Mouse (Mus musculus) hindbrain, embryonic 16.5 days (tissue): Measurements from ENCODE around the gene Vamp2. TPM values are rescaled to one million over a fixed set of nuclear protein-coding genes. Genes with fewer than 3 reads are reported as not detected.

Experiments
- ATAC-seq: fragments of 200-750 bp; cut with Nextera tagmentation; 2 replicates; pipeline ENCODE4 v1.8.0; 2017; ENCODE audit warnings: moderate TSS enrichment, moderate library complexity
- H3K27ac ChIP-seq: fragments of 300-500 bp; sonication (generic); 2 replicates; pipeline ENCODE4 v1.5.1; 2014; ENCODE audit warnings: low read depth, mild to moderate bottlenecking, control low read depth, low read length, moderate library complexity
- H3K27me3 ChIP-seq: fragments of 300-500 bp; sonication (generic); replicated peaks from 2 replicates; pipeline ENCODE4 v1.6.1; 2014; ENCODE audit warnings: low read length; ENCODE audit not compliant: control insufficient read depth, insufficient read depth
- H3K36me3 ChIP-seq: fragments of 300-500 bp; sonication (generic); 2 replicates; pipeline ENCODE4 v1.6.1; 2014; ENCODE audit warnings: mild to moderate bottlenecking, low read length, moderate library complexity, mixed read lengths; ENCODE audit not compliant: control insufficient read depth, insufficient read depth
- H3K4me1 ChIP-seq: fragments of 300-500 bp; sonication (generic); 2 replicates; pipeline ENCODE4 v1.6.1; 2014; ENCODE audit warnings: low read depth, low read length; ENCODE audit not compliant: control insufficient read depth, insufficient read depth
- H3K4me2 ChIP-seq: fragments of 300-500 bp; sonication (generic); 2 replicates; pipeline ENCODE4 v1.6.1; 2014; ENCODE audit warnings: mild to moderate bottlenecking, low read length, control low read depth, moderate library complexity
- H3K4me3 ChIP-seq: fragments of 300-500 bp; sonication (generic); 2 replicates; pipeline ENCODE4 v1.5.1; 2014; ENCODE audit warnings: mild to moderate bottlenecking, low read length, control low read depth, moderate library complexity
- H3K9ac ChIP-seq: fragments of 300-500 bp; sonication (generic); 2 replicates; pipeline ENCODE4 v1.6.1; 2014; ENCODE audit warnings: low read depth, mild to moderate bottlenecking, control low read depth, low read length, moderate library complexity
- H3K9me3 ChIP-seq: fragments of 300-500 bp; sonication (generic); 2 replicates; pipeline ENCODE4 v1.6.1; 2014; ENCODE audit warnings: mild to moderate bottlenecking, low read length, moderate library complexity; ENCODE audit not compliant: control insufficient read depth
- WGBS: fragments of 180-500 bp; shearing (Covaris S2); extraction: QIAGEN DNeasy Blood & Tissue Kit; methylation state at CpG from one replicate; pipeline ENCODE4 v1.1.7; 2014; 5-methylcytosine and 5-hydroxymethylcytosine counted together
- polyA plus RNA-seq: library from polyadenylated mRNA; unstranded; fragments of >200 nt; fragmentation: Nextera tagmentation; extraction: Ambion mirVana; gene quantifications from 2 replicates; pipeline ENCODE4 v1.2.1, GENCODE M21; 2015

Vamp2 gene
- polyA plus RNA-seq, 1 experiment from 2014 or later: 402 TPM

DNA sequence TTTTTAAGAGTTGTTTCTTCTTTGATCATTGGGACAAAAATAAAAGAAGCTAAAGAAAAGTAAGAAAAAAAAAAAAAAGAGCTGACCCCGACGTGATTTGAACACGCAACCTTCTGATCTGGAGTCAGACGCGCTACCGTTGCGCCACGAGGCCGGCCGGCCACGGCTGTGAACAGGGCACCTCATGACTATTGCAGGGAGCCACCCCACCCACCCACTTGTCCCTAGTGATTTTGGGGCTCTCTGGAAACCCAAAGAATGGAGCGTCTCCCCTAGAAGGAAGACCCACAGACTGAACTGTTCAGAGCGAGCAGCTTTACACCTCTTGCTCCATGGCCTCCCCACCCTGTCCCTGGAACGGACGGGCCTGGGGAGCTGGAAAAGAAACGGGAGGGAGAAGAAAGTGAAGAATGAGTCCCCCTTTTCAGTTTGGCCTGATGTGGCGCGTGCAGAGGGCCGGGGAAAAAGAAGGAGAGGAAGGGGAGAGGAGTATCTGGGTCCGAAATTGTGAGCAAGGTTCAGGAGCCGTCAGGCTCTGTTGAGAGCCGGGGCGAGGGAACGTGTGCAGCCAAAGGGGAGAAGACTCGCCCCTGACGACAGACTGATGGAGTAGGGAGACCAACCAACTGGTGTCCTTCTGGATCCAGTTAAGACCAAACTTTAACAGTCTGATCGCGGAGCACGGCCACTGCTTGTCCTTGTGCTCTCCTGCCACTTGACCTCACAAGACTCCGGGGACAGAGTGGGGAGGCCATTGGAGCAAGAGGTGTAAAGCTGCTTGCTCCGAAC, 24.7 kb upstream of the Vamp2 start:
- WGBS: under 1% methylated on average over 31 of the region's 31 CpGs
- Histone ChIP-seq H3K4me1 (peaks cover 30% of the 10 kb centered on the region), H3K4me3 (peak overlapping the region; percentile 76), H3K9me3 (no peaks in the 10 kb centered on the region), H3K36me3 (no peaks in the 10 kb centered on the region), H3K9ac (peak overlapping the region; percentile 70), H3K4me2 (peak overlapping the region; percentile 74), H3K27me3 (no peaks in the 10 kb centered on the region), H3K27ac (peak overlapping the region; percentile 73)
- ATAC-seq: peak; percentile 11; the same call in 1 of the 2 replicates

DNA sequence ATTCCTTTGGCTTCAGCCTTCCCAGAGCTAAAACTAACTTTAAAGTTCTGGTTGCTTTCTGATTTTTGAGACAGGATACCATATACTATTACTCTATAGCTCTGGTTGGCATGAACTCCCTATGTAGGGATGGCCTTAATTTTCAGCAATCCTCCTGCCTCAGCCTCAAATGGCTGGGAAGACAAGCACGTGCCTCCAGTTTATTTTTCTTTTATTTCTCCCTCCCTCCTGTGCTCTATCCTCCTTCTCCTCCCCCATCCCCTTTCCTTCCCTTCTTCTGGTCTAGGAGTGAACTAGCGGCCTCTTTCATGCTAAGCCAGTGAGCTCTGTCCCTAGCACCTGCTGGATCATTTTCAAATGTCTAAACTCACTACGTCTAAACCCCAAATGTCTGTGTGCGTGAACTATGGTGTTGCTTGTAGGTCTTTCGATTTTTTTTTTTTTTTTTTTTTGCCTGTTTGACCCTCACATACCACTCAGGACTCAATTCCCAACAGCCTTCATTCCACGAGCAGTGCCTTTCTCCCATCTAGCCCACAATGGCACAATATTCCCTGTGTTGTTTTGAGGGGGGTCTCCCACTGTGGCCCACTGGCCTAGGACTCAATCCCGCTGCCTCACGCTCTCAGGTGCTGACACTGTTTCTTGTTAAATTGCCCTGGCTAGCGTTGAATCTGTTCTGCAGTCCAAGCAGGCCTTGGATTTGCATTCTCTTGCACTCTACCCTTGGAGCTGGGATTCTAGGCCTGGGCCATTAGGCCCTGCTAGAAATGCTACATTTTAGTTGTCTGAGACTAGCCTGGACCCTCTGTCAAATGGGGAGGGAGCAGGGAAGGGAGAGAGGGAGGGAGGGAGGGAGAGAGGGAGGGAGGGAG, 23.8 kb upstream of the Vamp2 start:
- Histone ChIP-seq H3K36me3 (no peaks in the 10 kb centered on the region), H3K4me1 (peaks cover 30% of the 10 kb centered on the region), H3K9ac (peak overlapping the region; percentile 70), H3K27ac (no peak overlapping the region; the same call in 1 of the 2 replicates), H3K4me2 (peak overlapping the region; percentile 74), H3K27me3 (no peaks in the 10 kb centered on the region), H3K9me3 (no peaks in the 10 kb centered on the region), H3K4me3 (peak overlapping the region; percentile 76)
- 50% methylated on average over 9 of the region's 9 CpGs for WGBS
- ATAC-seq: no peak

DNA sequence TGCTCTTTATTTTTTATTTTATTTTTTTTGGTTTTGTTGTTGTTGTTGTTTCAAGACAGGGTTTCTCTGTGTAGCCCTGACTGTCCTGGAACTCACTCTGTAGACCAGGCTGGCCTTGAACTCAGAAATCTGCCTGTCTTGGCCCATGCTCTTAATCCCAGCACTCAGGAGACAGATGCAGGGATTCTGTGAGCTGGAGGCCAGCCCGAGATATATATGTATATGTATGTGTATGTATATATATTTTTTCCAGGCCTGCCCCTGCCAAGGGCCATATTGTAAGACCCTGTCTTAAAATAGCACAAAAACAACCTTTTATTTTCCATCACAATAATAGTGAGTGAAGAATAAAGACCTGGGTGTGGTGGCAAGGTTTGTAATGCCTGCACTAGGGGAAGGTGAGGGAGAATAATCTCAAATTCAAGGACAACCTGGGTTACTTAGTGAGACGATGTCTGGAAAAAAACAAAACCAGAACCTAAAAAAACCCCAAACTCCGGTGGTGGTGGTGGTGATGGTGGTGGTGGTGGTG, 22.8 kb upstream of the Vamp2 start:
- Histone ChIP-seq H3K4me1 (peaks cover 34% of the 10 kb centered on the region), H3K9ac (no peak overlapping the region; the same call in 1 of the 2 replicates), H3K36me3 (no peaks in the 10 kb centered on the region), H3K9me3 (no peaks in the 10 kb centered on the region), H3K27ac (no peak overlapping the region), H3K27me3 (no peaks in the 10 kb centered on the region), H3K4me3 (no peak overlapping the region; the same call in 1 of the 2 replicates), H3K4me2 (peak overlapping the region; percentile 90)
- no peak for ATAC-seq
- 62% methylated on average over 3 of the region's 3 CpGs for WGBS

DNA sequence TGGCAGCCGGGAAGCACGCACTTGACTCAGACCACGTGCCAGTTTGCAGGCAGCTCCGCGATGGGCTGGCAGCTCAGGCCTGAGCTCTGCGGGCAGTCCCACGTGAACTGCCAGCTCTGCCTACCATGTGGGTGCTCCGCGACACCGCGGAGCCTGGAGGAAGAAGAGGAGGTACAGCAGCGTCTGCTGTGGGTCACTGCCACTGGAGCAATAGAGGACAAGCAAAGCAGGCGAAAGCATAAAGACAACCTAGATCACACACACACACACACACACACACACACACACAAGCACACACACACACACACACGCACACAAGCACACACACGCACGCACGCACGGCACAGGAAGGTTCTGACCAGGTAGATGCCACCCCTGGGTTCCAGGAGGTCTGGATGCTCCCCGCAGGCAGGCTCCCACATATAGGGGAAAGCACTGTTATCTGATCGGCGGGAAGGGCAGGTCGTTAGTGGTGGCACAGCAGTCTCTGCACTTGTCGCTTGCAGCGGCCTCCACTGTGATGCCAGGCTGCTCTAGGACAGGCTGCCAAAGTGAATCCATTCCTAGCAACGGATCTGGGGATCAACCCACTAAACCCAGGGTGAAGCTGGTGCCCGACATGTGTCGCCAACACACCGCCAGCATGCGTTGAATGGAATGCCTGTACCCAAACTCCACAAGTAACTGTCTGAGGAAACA, 22.0 kb upstream of the Vamp2 start:
- ATAC-seq: no peak
- Histone ChIP-seq H3K36me3 (no peaks in the 10 kb centered on the region), H3K9me3 (no peaks in the 10 kb centered on the region), H3K4me3 (peak overlapping the region; percentile 45), H3K27me3 (no peaks in the 10 kb centered on the region), H3K4me1 (peaks cover 29% of the 10 kb centered on the region), H3K4me2 (peak overlapping the region; percentile 90), H3K27ac (peak overlapping the region; percentile 56; the same call in 1 of the 2 replicates), H3K9ac (peak overlapping the region; percentile 63)
- under 1% methylated on average over 25 of the region's 29 CpGs for WGBS

DNA sequence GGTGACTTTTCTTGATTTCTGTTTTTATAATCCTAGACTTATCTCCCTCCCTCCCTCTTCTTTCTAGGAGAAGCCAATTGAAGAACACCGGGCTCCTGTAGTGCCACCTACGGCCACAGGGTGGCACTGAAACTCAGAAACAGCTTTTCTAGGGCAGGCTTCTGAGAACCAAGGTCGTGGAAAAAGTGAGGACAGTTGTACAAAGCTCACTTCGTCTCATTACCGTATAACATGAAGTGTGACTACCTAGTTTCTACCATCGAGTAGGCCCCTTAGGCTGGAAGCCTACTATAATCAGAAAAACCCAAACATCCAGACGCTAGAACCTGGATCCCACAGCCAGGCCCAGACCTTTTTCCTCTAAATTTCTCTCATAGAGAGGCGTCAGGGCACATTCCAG, 21.3 kb upstream of the Vamp2 start:
- peaks cover 28% of the 10 kb centered on the region for H3K4me1 ChIP-seq
- WGBS: 10% methylated on average over 8 of the region's 8 CpGs
- H3K36me3 ChIP-seq: no peaks in the 10 kb centered on the region
- H3K27me3 ChIP-seq: no peaks in the 10 kb centered on the region
- peak overlapping the region; percentile 90 for H3K4me2 ChIP-seq
- peak overlapping the region; percentile 63 for H3K9ac ChIP-seq
- peak overlapping the region; percentile 45 for H3K4me3 ChIP-seq
- peak overlapping the region; percentile 56; the same call in 1 of the 2 replicates for H3K27ac ChIP-seq
- no peak for ATAC-seq
- H3K9me3 ChIP-seq: no peaks in the 10 kb centered on the region

DNA sequence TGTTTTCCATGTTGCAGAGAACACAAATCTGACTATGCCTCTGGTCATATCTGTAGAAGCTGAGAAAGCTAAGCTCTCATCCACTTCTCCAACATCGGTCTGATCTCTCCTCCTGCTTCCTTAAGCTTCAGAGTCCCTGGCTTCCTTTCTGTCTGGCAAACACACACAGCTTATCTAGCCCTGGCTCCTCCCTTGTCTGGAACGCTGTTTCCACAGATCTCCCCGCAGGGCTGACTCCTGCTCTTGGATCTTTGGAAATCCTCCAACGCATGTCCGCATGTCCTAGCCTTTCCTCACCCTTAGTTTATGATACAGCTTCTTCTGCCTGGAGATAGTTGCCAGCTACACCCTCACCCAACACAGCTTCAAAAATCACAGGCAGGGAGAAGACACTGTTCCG, 20.7 kb upstream of the Vamp2 start:
- Histone ChIP-seq H3K9ac (no peak overlapping the region), H3K4me1 (peaks cover 34% of the 10 kb centered on the region), H3K4me3 (no peak overlapping the region), H3K27me3 (no peaks in the 10 kb centered on the region), H3K27ac (no peak overlapping the region), H3K4me2 (no peak overlapping the region), H3K9me3 (no peaks in the 10 kb centered on the region), H3K36me3 (no peaks in the 10 kb centered on the region)
- 56% methylated on average over 6 of the region's 6 CpGs for WGBS
- ATAC-seq: no peak

DNA sequence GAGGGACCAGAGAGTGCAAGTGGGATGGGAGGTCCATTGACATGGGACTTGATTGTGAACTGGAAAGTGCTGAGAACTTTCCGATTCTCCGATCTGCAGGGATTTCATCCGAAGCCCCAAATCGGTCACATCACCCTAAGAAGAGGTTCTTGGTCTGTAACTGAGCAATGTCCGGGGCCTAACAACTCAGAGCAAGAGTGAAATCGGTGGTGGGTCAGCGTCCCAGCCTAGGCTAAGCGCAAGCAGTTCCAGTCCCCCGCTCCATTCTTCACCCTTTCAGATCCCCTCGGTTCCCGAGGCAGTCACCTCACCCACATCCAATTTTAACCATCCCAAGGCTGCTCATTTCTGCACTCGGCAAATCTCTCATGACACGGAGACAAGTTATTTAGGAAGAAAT, 18.2 kb upstream of the Vamp2 start:
- no peaks in the 10 kb centered on the region for H3K9me3 ChIP-seq
- peaks cover 33% of the 10 kb centered on the region for H3K4me1 ChIP-seq
- H3K4me2 ChIP-seq: peak overlapping the region; percentile 76
- ATAC-seq: no peak; the same call in 1 of the 2 replicates
- H3K27ac ChIP-seq: peak overlapping the region; percentile 93
- H3K4me3 ChIP-seq: peak overlapping the region; percentile 56
- WGBS: under 1% methylated on average over 13 of the region's 13 CpGs
- peak overlapping the region; percentile 88 for H3K9ac ChIP-seq
- no peaks in the 10 kb centered on the region for H3K36me3 ChIP-seq
- no peaks in the 10 kb centered on the region for H3K27me3 ChIP-seq

DNA sequence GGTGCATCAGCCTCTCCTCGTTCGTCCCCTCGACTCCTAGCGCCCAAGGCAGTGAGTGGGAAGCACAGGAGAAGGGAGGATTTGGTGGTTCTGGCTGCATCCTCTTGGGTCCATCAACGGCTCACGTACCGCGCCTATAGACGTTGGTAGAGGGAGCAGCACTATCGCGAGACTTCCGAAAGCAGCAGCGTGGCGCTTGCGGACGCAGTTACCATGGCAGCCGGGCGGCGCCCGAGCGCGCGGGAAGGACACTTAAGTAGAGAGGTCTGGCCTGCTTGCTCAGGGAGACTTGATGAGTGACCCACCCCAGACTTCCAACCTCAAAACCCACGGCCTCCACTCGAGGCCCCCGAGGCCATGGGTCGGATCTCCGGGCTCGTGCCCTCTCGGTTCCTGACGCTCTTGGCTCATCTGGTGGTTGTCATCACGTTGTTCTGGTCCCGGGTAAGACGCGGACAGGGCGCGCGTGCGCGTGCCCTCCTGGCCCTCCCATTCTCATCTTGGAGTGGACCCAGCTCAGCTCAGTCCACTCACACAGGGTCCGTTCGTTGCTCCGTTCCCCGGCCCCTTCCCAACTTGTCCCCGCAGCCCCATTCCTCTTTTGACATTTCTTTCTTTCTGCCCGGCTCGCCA, 17.6 kb upstream of the Vamp2 start, which contains the start of gene Tmem107:
Tmem107 (plus strand) TSS at position 217 of the 633 bp plus-strand sequence.
- peaks cover 33% of the 10 kb centered on the region for H3K4me1 ChIP-seq
- H3K27me3 ChIP-seq: no peaks in the 10 kb centered on the region
- peak; percentile 90 for ATAC-seq
- peak within 1 kb of the TSS; percentile 76 for H3K4me2 ChIP-seq
- under 1% methylated on average over 47 of the region's 47 CpGs for WGBS
- peak within 1 kb of the TSS; percentile 56 for H3K4me3 ChIP-seq
- peak within 1 kb of the TSS; percentile 88 for H3K9ac ChIP-seq
- H3K36me3 ChIP-seq: no peaks in the 10 kb centered on the region
- H3K9me3 ChIP-seq: no peaks in the 10 kb centered on the region
- H3K27ac ChIP-seq: peak within 1 kb of the TSS; percentile 93
